Mouse (Mus musculus): ENCODE measurements around the gene 4930544G11Rik.

The 4930544G11Rik gene

GRCm38 (mm10) chr6:65952309-65952708 lies at the start of gene 4930544G11Rik:
Gene 4930544G11Rik (plus strand): TSS chr6:65952609.
- no peak for DNase-seq (ENCODE audit: low spot score in 2 of 2)

DNA sequence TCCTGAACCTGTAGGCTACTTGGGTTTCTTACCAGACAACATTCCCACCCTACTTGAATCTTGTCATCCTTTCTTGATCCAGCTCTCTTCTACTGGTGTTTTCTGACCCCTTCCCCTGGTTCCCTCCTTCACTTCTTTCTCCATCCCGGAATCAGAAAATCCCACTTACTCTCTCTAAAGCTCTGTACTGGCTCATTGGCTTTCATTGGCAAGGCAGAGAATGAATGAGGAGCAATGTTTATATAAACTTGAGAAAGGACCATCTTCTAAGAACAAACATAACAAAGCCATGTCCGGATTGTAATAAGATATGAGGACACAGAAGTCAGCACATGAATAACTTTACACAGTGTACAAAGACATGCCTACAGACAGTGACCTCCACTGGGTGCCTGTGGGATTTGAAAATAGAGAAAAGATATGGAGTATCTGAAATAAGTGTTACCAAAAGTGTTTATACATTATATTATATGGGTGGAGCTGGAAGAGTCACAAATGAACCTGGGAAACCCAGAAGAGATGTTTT lies 45.7 kb upstream of the 4930544G11Rik start:
- DNase-seq (ENCODE audit: low spot score in 2 of 2) = no peak

DNA sequence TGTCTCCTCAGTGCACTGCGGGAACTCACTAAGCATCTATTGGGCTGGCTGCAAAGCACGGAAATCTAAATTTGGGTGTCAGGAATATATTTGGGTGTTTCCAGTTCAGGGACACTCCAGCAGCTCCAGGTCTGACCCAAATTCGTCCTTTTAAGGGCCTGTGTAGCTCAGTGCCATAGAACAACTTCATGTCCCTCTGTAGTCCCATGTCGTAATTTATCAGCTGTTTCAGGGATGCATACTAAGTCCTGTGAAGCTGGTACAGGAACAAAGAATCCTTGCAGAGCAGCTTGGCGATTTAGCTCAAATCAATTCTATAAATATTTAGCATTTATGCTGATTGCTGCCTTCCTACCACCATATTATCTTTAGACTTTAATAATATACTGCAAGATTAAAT lies 37.0 kb upstream of the 4930544G11Rik start:
- peak in 1 of 2 experiments; percentile 17 for DNase-seq (ENCODE audit: low spot score in 2 of 2)

DNA sequence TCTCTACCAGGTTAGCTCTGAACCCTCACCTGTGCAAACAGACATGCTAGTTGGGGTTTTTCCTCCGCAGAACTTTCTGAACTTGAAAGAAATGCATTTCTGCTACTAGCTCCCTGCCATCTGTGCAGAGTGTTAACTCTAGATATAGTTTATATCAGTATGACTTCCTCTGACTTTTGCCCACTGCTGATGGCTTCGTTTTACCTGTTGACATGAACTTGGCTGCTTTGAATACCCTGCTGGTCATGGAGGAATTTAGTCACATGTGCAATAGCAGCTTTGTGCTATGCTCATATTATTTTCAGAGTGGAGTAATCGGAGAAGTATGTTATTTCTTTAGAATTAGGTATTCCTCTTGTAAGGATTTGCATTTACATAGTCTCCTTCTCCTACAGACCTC lies 30.7 kb upstream of the 4930544G11Rik start:
- no peak for DNase-seq (ENCODE audit: low spot score in 2 of 2)

GRCm38 (mm10) chr6:65923501-65924084 lies 28.8 kb upstream of the 4930544G11Rik start:
- no peak for DNase-seq (ENCODE audit: low spot score in 2 of 2)

DNA sequence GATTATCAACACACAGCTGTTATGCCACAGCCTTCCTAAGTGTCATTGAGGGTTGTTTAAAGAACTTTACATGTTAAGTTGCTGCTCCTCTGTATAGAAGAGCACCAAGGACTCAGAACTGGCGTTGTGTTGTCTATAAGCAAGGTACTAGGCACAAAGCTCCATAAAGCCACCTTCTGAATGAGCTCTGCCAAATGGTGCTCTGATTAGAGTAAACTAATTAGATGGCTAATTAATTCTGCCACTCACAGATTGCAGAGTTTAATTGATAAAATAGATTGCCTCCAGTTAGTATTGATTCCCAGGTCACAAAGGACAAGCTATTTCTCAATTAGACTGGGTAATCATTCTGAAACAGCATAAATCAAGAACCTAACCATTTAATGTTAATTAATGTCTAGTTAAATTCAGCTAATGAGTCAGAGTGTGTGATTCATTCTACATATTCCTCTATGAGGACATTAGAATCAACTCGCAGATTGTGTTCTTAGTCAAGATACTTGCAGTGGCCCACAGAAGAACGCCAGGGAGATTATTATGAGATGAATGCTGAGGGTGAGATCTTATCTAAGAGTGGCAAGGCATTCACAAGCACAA lies 26.6 kb upstream of the 4930544G11Rik start:
- DNase-seq (ENCODE audit: low spot score in 2 of 2) = no peak

GRCm38 (mm10) chr6:65930523-65930922 lies 21.9 kb upstream of the 4930544G11Rik start:
- no peak for DNase-seq (ENCODE audit: low spot score in 2 of 2)

DNA sequence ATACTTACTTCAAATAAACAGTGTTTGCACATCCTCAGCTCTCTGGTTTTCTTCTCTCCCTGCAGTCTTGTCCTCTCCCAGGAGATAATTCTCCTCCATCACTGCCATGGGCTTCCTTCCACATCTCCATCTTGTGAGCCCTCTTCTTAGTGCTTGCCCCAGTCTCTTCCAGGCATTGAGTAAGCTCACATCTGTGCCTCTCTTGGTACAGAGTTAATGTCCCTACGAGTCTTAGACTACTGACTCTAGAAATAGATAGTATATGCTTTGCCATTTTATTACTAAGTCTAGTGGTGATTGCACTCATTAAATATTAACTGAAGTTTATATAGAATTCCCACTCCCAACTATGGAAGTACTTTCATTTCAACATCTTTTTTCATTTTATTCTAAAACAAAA lies 19.6 kb upstream of the 4930544G11Rik start:
- DNase-seq (ENCODE audit: low spot score in 2 of 2) = no peak

GRCm38 (mm10) chr6:65933177-65933576 lies 19.2 kb upstream of the 4930544G11Rik start:
- DNase-seq (ENCODE audit: low spot score in 2 of 2) = no peak

- DNase-seq (ENCODE audit: low spot score in 2 of 2) = no peak
Measured at GRCm38 (mm10) chr6:65935566-65936281, 16.7 kb upstream of the 4930544G11Rik start.

DNA sequence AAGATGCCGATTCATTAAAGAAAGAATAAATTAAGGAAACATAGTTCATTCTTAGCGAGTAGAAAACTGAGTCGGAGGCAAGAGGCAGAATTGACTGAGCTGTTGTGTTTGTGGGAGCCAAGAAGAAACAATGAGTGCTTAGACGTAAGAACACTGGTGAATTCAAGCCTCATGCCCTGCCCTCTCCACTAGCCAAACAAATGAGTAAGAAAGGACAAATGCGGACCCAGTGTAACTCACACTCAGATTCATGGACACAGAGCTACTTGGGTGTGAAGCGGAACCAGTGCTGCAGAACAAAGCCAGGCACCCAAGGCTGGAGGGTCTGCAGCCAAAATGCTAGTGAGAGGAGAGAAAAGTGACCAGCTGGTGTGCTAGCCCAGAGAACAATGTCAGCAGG lies 1.9 kb upstream of the 4930544G11Rik start:
- peak in 1 of 2 experiments; percentile 22 for DNase-seq (ENCODE audit: low spot score in 2 of 2)

DNA sequence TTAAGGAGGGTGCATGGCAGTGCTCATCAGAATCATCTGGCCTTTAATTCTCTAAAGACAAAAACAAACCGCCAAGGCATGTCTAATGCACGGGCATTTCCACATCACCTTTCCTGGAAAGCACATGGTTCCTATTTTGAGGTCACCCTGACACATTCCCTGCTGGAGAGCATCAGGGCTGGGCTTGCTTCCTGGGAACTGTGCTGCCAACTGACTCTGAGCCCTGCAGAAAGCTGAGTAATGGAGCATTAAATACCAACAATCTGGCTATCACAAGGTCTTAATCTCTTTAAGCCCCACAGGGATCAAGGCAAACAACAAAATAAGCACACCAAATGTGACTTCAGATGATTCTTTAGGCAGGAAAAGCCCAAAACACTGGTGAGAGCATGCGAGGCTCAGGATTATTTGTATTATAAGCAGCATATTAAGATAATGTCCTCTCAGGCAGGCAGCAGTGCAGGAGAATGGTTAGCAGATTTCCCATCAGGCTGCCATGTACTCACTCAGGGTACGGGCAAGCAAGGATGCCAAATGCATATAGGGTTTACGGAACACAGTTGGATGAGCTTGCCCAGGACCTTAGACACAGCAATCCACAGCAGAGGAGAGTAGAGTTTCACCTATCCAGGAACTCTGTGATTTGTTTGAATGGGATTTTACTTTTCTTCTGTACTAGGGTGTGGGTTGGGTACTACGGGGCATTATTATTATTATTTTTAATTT lies 17.1 kb downstream of the 4930544G11Rik start:
- no peak for DNase-seq (ENCODE audit: low spot score in 2 of 2)

- DNase-seq (ENCODE audit: low spot score in 2 of 2) = no peak
Measured at GRCm38 (mm10) chr6:65970410-65970809, 18.0 kb downstream of the 4930544G11Rik start.

- DNase-seq (ENCODE audit: low spot score in 2 of 2) = no peak
Measured at GRCm38 (mm10) chr6:65992081-65992480, 39.7 kb downstream of the 4930544G11Rik start.

- DNase-seq (ENCODE audit: low spot score in 2 of 2) = no peak
Measured at GRCm38 (mm10) chr6:65998343-65998742, 45.9 kb downstream of the 4930544G11Rik start.
